Mouse (Mus musculus): ENCODE results near the gene Ier5l. TPM values are rescaled to one million over a fixed set of nuclear protein-coding genes. Genes with fewer than 3 reads are reported as not detected.

Ier5l gene
- polyA plus RNA-seq, 1 experiment from 2014 or later, result 3.1 TPM

DNA sequence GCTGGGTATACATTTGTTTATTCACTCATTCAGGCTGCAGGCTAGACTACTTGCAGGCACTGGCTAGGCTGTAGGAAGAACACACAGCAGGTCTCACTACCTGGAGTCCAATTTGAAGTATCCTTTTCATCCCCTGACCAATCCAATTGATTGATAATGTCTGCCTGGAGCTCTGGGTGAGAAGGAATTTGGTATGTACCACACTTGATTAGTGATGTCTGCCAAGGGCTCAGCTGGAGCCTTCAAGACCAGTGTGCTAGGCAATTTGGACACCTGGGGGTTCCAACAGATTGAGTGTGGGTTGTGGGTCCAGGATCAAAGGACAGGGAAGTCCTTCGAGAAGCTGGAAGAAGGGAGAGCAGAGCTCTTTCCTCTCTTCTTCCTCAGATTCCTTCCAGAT, 4.5 kb upstream of the Ier5l start:
- Histone ChIP-seq H3K9me3 (no peaks in the 10 kb centered on the region), H3K9ac (no peak overlapping the region), H3K4me1 (replicated peaks) (peaks cover 5% of the 10 kb centered on the region), H3K4me3 (no peak overlapping the region), H3K27ac (replicated peaks) (no peak overlapping the region), H3K27me3 (peaks cover 16% of the 10 kb centered on the region), H3K36me3 (no peaks in the 10 kb centered on the region), H3K4me2 (no peak overlapping the region)
- WGBS, result 56% methylated on average over 1 of the region's 1 CpGs
- no peak for ATAC-seq (ENCODE audit: low read depth)

DNA sequence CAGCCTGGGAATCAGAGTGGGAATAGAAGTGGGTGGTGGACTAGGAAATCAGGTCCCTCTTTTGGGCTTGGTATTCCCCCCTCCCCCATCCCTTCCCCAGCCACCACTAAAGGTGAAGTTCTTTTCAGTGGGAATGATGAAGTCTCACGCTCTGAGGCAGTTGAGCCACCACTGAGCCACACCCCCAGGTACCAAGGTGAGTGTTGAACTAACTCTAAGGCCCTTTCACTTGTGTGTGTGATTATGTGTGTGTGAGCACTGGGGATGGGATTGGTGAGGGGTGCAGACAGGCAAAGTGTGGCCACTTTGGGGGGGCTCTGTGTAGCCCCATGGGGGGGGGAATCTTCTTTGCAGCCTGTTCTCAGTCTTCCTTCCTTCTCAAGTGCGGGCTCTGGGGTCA, 2.2 kb upstream of the Ier5l start:
- 78% methylated on average over 2 of the region's 2 CpGs for WGBS
- ATAC-seq (ENCODE audit: low read depth), result no peak
- H3K9me3 ChIP-seq, result no peaks in the 10 kb centered on the region

DNA sequence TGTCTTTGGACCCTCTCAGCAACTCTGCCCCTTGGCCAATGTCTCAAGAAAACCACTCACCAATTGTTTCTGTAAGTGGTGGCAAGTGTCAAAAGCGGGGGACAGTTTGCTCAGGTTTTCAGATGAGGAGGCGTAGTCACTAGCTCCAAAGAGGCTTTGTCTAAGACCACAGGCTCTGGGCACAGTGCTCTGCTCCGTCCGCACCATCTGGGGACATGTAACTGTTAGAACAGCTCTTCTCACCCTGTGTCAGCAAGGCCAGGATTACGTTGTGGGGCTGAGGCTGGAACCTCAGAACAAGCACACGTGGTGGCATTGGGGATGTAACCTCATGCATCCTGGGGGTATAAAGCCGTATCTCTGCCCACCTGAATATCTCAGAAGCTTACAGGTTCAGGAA, 1.4 kb upstream of the Ier5l start:
- Histone ChIP-seq H3K27me3 (peaks cover 16% of the 10 kb centered on the region), H3K4me2 (no peak overlapping the region), H3K9ac (no peak overlapping the region), H3K4me3 (no peak overlapping the region), H3K9me3 (no peaks in the 10 kb centered on the region), H3K36me3 (no peaks in the 10 kb centered on the region), H3K27ac (replicated peaks) (no peak overlapping the region), H3K4me1 (replicated peaks) (peaks cover 23% of the 10 kb centered on the region)
- 84% methylated on average over 7 of the region's 7 CpGs for WGBS
- no peak for ATAC-seq (ENCODE audit: low read depth)

More for the DNA sequence above, 2.2 kb upstream of the Ier5l start:
- Histone ChIP-seq H3K36me3 (no peaks in the 10 kb centered on the region), H3K27ac (replicated peaks) (no peak overlapping the region), H3K4me1 (replicated peaks) (peaks cover 16% of the 10 kb centered on the region), H3K9ac (no peak overlapping the region), H3K4me3 (no peak overlapping the region), H3K4me2 (no peak overlapping the region), H3K27me3 (peaks cover 16% of the 10 kb centered on the region)

DNA sequence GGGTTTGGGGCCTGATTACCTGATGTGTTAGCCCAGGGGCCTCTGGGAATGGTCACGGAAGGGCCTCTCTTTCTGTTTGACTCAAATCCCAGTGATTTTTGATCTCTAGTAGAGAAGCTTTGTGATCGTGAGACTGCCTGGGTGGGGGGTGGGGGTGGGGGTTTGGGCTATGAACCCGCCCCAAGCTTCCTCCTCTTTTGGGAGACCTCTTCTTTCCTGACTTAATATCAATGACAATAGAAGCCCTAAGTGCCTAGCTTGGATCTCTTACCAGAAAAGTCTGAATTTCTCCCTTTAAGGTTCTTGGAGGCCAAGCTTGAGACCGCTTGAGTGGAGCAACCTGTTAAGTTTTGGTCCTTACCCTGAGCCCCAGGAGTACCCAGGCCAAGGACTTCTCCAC, 757 bp upstream of the Ier5l start:
- Histone ChIP-seq H3K9ac (no peak overlapping the region), H3K9me3 (no peaks in the 10 kb centered on the region), H3K36me3 (no peaks in the 10 kb centered on the region), H3K4me1 (replicated peaks) (peaks cover 30% of the 10 kb centered on the region), H3K4me2 (peak overlapping the region; percentile 97), H3K4me3 (peak overlapping the region; percentile 90), H3K27ac (replicated peaks) (no peak overlapping the region), H3K27me3 (peaks cover 16% of the 10 kb centered on the region)
- WGBS, result 26% methylated on average over 4 of the region's 4 CpGs
- no peak for ATAC-seq (ENCODE audit: low read depth)

DNA sequence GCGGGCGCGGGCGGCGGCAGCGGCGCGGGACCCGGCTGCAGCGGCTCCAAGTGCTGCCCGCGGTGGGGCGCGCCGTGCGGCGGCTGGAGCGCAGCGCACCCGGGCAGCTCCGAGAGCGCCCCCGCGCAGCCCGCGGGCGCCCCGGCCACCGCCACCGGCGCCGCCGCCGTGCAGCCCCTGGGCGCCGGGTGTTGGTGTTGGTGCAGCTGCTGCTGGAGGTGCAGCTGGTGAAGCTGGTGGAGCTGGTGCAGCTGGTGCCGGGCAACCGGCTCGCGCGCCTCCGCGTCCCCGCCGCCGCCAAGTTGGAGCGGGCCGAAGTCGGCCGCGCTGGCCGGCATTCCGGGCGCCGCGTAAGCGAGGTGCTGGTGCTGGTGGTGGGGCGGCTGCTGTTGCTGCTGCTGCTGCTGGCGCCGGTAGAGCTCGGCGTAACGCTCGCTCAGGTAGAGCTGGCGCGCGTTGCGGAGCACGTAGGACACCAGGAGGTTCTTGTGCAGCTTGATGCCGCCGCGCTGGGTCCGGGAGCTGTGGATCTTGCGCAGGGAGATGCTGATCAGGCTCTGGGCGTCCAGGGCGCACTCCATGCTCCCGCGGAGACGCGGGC, 488 bp downstream of the Ier5l start:
- ATAC-seq (ENCODE audit: low read depth), result peak; percentile 44
- Histone ChIP-seq H3K27me3 (peaks cover 16% of the 10 kb centered on the region), H3K36me3 (no peaks in the 10 kb centered on the region), H3K4me1 (replicated peaks) (peaks cover 38% of the 10 kb centered on the region), H3K9ac (peak overlapping the region; percentile 98), H3K9me3 (no peaks in the 10 kb centered on the region), H3K27ac (replicated peaks) (peak overlapping the region; percentile 93), H3K4me2 (peak overlapping the region; percentile 97), H3K4me3 (peak overlapping the region; percentile 90)
- under 1% methylated on average over 54 of the region's 80 CpGs for WGBS

DNA sequence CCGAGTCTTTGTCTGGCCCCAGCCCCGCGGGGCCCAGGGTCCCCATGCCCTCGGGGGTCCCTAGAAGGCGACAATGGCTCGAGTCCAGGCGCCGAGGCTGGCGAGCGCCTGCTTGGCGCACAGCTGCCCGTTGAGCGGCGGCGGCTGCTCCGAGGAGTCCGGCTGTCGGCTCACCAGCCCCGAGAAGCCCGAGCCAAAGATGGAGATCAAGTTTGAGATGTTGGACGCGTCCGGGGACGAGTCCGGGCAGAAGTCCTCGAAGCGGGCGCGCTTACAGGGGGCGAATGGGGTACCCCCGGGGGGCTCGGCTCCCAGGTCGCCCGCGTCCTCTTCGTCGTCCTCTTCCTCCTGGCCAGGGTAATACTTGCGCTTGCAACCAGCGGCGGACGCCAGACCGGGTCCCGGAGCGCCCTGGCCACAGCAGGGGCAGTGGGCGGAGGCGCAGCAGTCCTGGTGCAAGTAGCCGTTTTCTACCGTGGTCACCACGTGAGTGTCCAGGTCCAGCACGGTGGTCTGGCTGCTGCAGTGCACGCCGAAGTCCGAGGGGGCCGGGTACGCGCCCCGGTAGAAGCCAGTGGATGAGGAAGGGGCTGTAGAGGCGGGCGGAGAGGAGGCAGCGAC, 1.2 kb downstream of the Ier5l start:
- under 1% methylated on average over 59 of the region's 60 CpGs for WGBS
- ATAC-seq (ENCODE audit: low read depth), result no peak

GRCm38 (mm10) chr2:30471795-30472720, 2.0 kb downstream of the Ier5l start:
- Histone ChIP-seq H3K9ac (peak overlapping the region; percentile 98), H3K27me3 (peaks cover 16% of the 10 kb centered on the region), H3K4me2 (peak overlapping the region; percentile 97), H3K4me3 (peak overlapping the region; percentile 90), H3K27ac (replicated peaks) (peak overlapping the region; percentile 93), H3K36me3 (no peaks in the 10 kb centered on the region), H3K9me3 (no peaks in the 10 kb centered on the region), H3K4me1 (replicated peaks) (peaks cover 51% of the 10 kb centered on the region)
- ATAC-seq (ENCODE audit: low read depth), result 0 out of 2 replicates have a peak, but pooled peaks have one; percentile 11
- under 1% methylated on average over 44 of the region's 51 CpGs for WGBS

More for the DNA sequence above, 1.2 kb downstream of the Ier5l start:
- H3K27me3 ChIP-seq, result peaks cover 16% of the 10 kb centered on the region
- peak overlapping the region; percentile 93 for H3K27ac ChIP-seq (replicated peaks)
- peak overlapping the region; percentile 90 for H3K4me3 ChIP-seq
- peak overlapping the region; percentile 97 for H3K4me2 ChIP-seq
- H3K4me1 ChIP-seq (replicated peaks), result peaks cover 44% of the 10 kb centered on the region
- H3K9me3 ChIP-seq, result no peaks in the 10 kb centered on the region
- no peaks in the 10 kb centered on the region for H3K36me3 ChIP-seq
- peak overlapping the region; percentile 98 for H3K9ac ChIP-seq

DNA sequence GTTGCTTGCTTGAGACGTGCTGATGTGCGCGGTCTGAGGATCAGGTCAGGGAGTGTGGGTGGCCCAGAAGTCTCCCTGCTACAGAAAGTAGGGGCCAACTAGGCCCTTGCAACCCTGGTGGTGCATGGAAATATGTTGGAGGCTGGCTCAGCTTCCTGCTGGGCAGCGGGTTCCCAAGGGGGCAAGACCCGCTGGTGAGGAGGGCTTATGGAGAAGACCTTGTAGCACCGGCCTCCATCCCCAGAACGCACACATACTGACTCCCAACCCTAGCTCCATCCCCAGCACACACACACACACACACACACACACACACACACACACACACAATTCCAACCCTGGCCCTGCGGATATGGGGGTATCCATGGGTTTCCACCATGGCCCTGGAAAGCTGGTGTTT, 3.0 kb downstream of the Ier5l start:
- 11% methylated on average over 8 of the region's 8 CpGs for WGBS
- Histone ChIP-seq H3K9ac (peak overlapping the region; percentile 98), H3K4me3 (peak overlapping the region; percentile 90), H3K36me3 (no peaks in the 10 kb centered on the region), H3K9me3 (no peaks in the 10 kb centered on the region), H3K4me1 (replicated peaks) (peaks cover 57% of the 10 kb centered on the region), H3K27me3 (peaks cover 14% of the 10 kb centered on the region), H3K4me2 (peak overlapping the region; percentile 97), H3K27ac (replicated peaks) (peak overlapping the region; percentile 93)
- ATAC-seq (ENCODE audit: low read depth), result no peak

DNA sequence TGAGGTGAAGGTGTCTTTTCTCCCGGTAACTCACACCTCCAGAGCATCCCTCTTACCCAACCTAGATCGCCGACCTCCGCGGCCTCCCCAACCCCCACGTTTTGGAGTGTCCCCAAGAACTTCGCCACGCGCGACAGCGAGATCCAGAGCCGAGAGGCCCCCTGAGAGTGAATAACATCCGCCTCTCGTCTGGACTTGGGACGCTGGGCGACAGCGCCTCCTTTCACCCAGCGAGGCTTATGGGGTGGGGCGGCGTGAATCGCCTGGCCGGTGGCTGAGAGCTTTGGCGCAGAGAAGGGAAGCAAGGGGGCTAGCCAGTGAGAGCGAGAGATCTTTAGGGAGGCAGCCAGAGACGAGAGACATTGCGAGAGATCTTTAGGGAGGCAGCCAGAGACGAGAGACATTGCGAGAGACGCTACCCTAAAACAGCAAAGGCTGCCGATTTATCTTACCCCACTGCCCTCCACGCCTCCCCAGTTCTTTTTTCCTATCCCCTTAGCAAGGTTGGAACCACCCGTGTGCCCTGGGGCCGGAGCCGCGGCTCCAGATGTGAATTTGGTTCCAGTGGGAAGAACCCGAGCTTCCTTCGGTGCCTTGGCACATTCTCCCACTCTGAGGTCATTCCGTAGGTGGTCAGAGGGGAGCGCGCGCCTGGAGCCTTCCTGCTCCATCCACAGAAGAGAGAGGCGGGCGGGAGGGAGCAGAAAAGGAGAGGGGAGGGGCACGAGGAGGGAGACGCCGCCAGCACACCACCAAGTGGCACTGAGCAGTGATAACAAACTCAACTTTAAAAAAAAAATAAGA, 3.7 kb downstream of the Ier5l start:
- H3K4me3 ChIP-seq, result peak overlapping the region; percentile 90
- WGBS, result under 1% methylated on average over 46 of the region's 46 CpGs
- H3K27me3 ChIP-seq, result peaks cover 7% of the 10 kb centered on the region
- H3K9me3 ChIP-seq, result no peaks in the 10 kb centered on the region
- H3K4me2 ChIP-seq, result peak overlapping the region; percentile 97
- peak overlapping the region; percentile 93 for H3K27ac ChIP-seq (replicated peaks)
- peaks cover 57% of the 10 kb centered on the region for H3K4me1 ChIP-seq (replicated peaks)
- peak overlapping the region; percentile 82 for H3K9ac ChIP-seq
- no peaks in the 10 kb centered on the region for H3K36me3 ChIP-seq
- peak; percentile 10; the same call in 1 of the 2 replicates for ATAC-seq (ENCODE audit: low read depth)

DNA sequence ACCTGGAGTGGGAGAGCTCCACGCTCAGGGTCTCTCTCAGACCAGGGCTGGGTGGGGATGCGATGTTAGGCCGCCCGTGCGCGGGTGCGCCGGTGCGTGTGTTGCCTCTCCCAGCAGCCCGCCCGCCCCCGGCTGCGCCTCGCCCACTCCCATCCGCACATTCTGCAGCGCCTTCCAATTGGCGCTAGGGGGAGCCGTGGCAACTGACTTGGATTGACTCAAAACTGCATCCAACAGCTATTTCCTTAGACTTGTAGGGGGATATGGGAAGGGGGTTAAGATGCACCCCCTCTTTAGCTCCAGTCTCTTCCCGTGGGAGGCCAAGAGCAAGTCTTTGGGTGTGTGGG, 4.2 kb downstream of the Ier5l start:
- Histone ChIP-seq H3K4me3 (peak overlapping the region; percentile 90), H3K4me2 (peak overlapping the region; percentile 97), H3K36me3 (no peaks in the 10 kb centered on the region), H3K9ac (peak overlapping the region; percentile 82), H3K27ac (replicated peaks) (peak overlapping the region; percentile 93), H3K4me1 (replicated peaks) (peaks cover 57% of the 10 kb centered on the region), H3K27me3 (peaks cover 2% of the 10 kb centered on the region; the same call in 1 of the 2 replicates), H3K9me3 (no peaks in the 10 kb centered on the region)
- 0% methylated on average over 19 of the region's 19 CpGs for WGBS
- ATAC-seq (ENCODE audit: low read depth), result peak; percentile 37; the same call in 1 of the 2 replicates

GRCm38 (mm10) chr2:30469009-30469408, 5.0 kb downstream of the Ier5l start:
- no peak for ATAC-seq (ENCODE audit: low read depth)

More at GRCm38 (mm10) chr2:30469009-30469408, 5.0 kb downstream of the Ier5l start:
- H3K27ac ChIP-seq (replicated peaks), result 0 out of 2 replicates have a peak overlapping the region, but pooled peaks have one; percentile 18
- H3K27me3 ChIP-seq, result no peaks in the 10 kb centered on the region
- WGBS, result 49% methylated on average over 6 of the region's 6 CpGs
- H3K4me1 ChIP-seq (replicated peaks), result peaks cover 57% of the 10 kb centered on the region
- H3K9ac ChIP-seq, result peak overlapping the region; percentile 82
- peak overlapping the region; percentile 90 for H3K4me3 ChIP-seq
- no peaks in the 10 kb centered on the region for H3K9me3 ChIP-seq
- peak overlapping the region; percentile 97 for H3K4me2 ChIP-seq
- no peaks in the 10 kb centered on the region for H3K36me3 ChIP-seq

All from neural tube, embryonic 13.5 days (tissue).